Mouse (Mus musculus) embryonic fibroblast, embryonic 13.5 days (primary cell): Measurements from ENCODE around the gene Polr2l. TPM values are rescaled to one million over a fixed set of nuclear protein-coding genes. Genes with fewer than 3 reads are reported as not detected.
"Not testable (repeated sequence)": the region's sequence is repeated elsewhere in the genome, so short reads cannot be mapped to it uniquely, and the experiment has no call there.

Experiments
- H3K27ac ChIP-seq: 2 replicates; pipeline ENCODE4 v1.5.1; 2012; ENCODE audit warnings: low read length, control low read depth, inconsistent platforms; ENCODE audit not compliant: insufficient read depth
- H3K4me1 ChIP-seq: 2 replicates; pipeline ENCODE4 v1.6.1; 2011; ENCODE audit warnings: low read length; ENCODE audit not compliant: control insufficient read depth, insufficient read depth
- H3K4me3 ChIP-seq: 2 replicates; pipeline ENCODE4 v1.5.1; 2011; ENCODE audit warnings: mild to moderate bottlenecking, control low read depth, low read length; ENCODE audit not compliant: insufficient read depth
- CTCF ChIP-seq: IDR thresholded peaks from 2 replicates; pipeline ENCODE4 v1.5.1; 2011; ENCODE audit warnings: mild to moderate bottlenecking, control low read depth, low read length, moderate library complexity, borderline replicate concordance; ENCODE audit not compliant: insufficient read depth
- POLR2A ChIP-seq: IDR thresholded peaks from 2 replicates; pipeline ENCODE4 v1.6.1; 2011; ENCODE audit warnings: low read depth, mild to moderate bottlenecking, control low read depth, low read length, moderate library complexity
- polyA plus RNA-seq: library from polyadenylated mRNA; stranded (reverse); fragments of >200 nt; gene quantifications from 2 replicates; pipeline ENCODE4 v1.2.4, GENCODE M21; 2011; ENCODE audit warnings: low read depth; ENCODE audit not compliant: missing spikeins, insufficient read length

The Polr2l gene
- polyA plus RNA-seq, 1 experiment, result 13.1 TPM

DNA sequence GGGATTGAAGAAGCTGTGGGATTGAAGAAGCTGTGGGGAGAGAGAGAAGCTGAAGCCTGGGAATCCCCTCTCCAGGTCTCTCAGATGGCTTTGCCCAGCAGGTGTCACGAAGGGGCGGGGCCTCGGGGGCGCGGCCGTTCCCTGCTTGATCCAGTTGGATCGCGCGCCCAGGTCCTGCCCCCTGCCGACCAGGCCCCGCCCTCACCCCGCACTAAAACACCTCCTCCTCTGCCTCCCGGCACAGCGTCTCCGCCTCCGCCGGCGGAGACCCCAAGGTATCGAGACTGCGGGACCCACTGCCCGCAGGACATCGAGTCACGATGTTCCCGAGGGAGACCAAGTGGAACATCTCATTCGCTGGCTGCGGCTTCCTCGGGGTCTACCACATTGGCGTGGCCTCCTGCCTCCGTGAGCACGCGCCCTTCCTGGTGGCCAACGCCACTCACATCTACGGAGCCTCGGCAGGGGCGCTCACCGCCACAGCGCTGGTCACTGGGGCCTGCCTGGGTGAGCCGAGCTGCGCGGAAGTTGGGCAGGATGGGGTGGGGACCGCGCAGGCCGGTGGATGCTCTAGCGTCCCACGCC lies 19.9 kb downstream of the Polr2l start, which contains the start of gene Pnpla2:
Gene Pnpla2, plus strand, starts transcription at position 232 of the 585 bp plus-strand sequence.
- H3K4me1 ChIP-seq, result 0 out of 2 replicates have a peak, but pooled peaks cover 3% of the 10 kb centered on the region

DNA sequence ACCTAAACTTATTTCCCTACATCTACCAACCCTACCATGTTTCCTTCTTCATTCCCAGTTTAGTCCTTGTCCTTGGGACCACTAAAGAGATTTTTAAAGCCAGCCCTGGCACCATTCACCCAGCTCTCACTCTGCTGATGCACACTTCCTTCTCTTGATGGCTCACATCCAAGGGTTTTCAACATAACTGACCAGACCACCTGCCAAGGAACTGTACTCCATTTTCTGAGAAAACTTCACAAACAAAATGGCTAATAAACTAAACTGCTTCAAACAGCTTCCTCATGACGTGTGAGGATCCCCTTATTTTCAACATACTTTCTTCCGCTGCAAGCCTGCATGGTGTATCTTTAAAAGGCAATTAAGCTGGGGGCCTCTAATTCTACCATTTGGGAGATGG lies 21.3 kb downstream of the Polr2l start:
- peaks cover 8% of the 10 kb centered on the region for H3K4me1 ChIP-seq
- H3K4me3 ChIP-seq, result no peak overlapping the region
- no peak overlapping the region for H3K27ac ChIP-seq
- TF ChIP-seq POLR2A (no peak), CTCF (no peak)

More for the DNA sequence above, 19.9 kb downstream of the Polr2l start, which contains the start of gene Pnpla2:
- Histone ChIP-seq H3K27ac (no peak within 1 kb of the TSS), H3K4me3 (peak within 1 kb of the TSS; percentile 81)
- TF ChIP-seq CTCF, result no peak
- TF ChIP-seq POLR2A, result peak; percentile 94

DNA sequence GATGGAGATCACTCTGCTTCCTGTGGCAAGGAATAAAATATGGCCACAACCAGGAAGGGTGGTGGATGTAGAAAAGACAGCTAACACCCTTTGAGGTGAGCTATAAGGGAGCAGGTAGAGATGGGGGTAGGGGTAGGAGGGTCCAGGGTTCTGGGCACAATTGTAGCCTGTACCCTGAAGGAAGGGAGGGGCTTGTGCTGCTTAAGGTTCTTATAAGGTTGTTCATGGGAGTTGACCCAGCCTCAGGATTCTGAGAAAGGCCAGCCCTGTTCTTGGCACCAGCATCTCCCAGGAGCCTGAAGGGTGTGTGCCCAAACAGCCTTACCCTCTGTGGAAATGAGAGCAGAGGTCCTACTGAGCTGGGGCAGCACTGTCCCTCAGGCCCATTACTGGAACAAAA lies 23.0 kb downstream of the Polr2l start:
- TF ChIP-seq POLR2A (no peak), CTCF (no peak)
- no peak overlapping the region for H3K27ac ChIP-seq
- H3K4me1 ChIP-seq, result peaks cover 8% of the 10 kb centered on the region
- H3K4me3 ChIP-seq, result no peak overlapping the region

DNA sequence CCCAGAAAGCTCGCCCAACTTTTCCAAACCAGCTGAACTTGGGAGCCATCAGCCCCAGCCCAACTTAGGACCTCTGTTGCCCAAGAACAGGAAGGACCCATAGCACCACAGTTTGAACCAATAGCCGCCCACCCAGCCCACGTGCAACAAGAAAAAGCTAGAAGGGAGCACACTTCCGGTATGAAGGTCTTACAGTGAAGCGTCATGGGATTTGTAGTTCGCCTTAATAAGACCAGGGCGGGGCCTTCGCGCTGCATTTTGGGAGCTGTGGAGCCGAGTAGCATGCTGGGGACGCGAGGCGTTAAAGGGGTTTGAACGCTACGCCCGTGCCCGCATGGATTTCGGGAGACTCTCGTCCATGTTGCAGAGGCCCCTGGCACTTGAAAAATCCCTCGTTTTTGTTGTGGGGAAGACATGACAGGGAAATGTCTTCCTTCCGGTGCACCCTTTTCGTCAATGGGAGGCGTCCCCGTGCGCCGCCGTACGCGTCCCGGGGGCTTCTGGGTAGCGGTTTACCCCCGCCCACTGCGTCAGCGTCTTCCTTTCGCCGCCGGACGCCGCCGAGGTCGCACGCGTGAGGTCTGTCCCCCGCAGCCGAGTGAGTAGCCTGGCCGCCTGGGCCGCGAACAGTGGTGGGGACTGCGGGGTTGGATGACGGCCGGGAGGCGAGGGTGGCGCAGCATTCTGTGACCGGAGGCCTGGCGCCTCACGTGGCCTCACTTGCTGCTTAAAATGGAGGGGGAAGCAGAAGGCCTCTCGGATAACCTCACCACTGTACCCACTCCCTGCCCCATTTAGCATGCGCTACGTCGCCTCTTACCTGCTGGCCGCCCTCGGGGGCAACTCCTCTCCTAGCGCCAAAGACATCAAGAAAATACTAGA lies 27.6 kb downstream of the Polr2l start, which contains the start of gene Rplp2:
Gene Rplp2, plus strand, starts transcription at position 261 of the 882 bp plus-strand sequence.
- H3K27ac ChIP-seq, result peak within 1 kb of the TSS; percentile 77
- TF ChIP-seq CTCF (no peak), POLR2A (peak; percentile 93)
- peaks cover 5% of the 10 kb centered on the region for H3K4me1 ChIP-seq
- peak within 1 kb of the TSS; percentile 98 for H3K4me3 ChIP-seq

DNA sequence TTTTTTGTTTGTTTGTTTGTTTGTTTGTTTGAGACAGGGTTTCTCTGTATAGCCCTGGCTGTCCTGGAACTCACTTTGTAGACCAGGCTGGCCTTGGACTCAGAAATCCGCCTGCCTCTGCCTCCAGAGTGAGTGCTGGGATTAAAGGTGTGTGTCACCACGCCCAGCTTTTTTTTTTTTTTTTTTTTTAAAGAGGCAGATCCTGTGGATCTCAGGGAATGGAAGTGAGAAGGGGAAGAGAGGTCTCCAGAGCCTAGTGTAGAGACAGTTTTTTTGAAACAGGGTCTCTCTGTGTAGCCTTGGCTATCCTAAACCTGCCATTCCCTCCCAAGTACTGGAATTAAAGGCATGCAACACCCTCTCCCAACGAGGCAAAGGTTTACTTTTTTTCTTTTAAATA lies 28.6 kb downstream of the Polr2l start:
- not testable (repeated sequence) for H3K4me3 ChIP-seq, H3K27ac ChIP-seq, H3K4me1 ChIP-seq

DNA sequence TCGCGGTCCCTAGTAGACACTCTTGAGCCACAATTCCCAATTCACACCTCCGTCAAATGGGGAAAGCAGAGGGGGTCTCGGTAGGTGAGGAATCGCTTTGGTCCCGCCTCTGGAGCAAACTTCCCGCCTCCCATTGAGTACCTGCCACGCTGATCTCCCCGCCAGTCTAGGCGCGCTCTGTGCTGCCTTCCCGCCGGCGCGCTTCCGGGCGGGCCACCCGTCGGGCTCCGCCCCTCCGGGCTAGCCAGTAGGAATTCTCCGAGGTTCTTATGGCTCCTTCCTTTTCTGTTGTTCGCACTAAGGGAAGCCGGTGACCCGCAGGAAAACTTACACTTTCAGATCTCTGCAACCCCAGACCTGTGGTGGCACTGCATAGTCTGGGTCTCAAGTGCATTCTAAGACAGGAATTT lies 31.1 kb downstream of the Polr2l start, which contains the start of gene Pidd1:
Gene Pidd1, minus strand, starts transcription at position 198 of the 410 bp plus-strand sequence.
- H3K4me1 ChIP-seq, result peaks cover 5% of the 10 kb centered on the region
- peak; percentile 67 for TF ChIP-seq POLR2A
- TF ChIP-seq CTCF, result no peak
- H3K27ac ChIP-seq, result peak within 1 kb of the TSS; percentile 3; the same call in 1 of the 2 replicates
- peak within 1 kb of the TSS; percentile 63 for H3K4me3 ChIP-seq

DNA sequence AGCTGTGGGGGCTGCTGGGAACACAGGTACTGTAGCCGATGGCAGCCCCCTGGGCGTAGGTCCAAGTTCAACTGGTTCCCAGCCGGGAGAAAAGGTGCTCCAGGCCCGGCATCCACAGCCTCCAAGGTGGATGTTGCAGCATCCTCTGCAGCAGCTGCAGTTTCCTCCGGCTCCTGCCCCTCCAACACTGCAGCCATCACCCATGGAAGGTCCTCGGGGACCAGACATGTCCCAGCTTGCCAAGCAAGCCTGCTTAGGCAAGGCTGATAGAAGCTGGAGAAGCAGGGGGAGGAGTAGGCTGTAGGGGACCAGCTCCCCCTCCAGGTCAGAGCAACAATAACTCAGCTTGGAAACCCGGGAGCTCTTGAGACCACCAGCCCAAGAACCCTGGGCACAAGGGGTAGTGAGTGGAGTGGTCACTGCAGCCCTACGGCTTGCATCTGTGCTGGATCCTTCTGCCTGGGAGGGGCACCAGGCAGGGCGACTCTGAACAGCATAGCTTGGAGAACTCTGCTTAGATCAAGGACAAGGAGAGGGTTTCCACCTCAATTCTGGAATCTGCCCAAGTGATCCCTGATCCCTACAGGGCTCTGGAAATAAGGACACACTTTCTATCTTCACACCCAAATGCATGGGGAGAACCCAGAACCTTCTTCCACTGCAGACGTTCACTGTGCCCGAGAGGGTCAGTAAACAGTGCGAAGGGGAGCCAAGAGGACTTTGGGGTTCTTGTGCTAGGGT lies 31.7 kb downstream of the Polr2l start:
- H3K27ac ChIP-seq, result peak overlapping the region; percentile 3; the same call in 1 of the 2 replicates
- TF ChIP-seq POLR2A (peak; percentile 80), CTCF (peak; percentile 39; the same call in 1 of the 2 replicates)

DNA sequence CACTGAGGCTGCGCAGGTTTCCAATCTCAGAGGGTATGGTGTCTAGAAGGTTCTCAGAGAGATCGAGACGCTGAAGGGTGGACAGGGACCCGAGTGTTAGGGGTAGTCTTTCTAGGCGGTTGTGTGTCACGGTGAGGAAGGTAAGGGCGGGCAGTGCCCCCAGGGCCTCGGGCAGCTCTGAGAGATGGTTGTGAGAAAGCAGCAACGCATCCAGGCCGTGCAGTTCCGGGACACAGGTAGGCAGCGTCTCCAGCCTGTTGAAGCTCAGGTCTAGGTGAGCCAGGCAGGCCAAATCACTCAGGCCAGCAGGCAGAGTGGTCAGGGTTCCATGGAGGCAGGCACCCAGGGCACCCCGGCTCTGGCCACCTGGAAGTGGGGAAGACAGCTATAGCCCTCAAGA lies 32.7 kb downstream of the Polr2l start:
- H3K27ac ChIP-seq, result no peak overlapping the region
- H3K4me3 ChIP-seq, result peak overlapping the region; percentile 63
- peaks cover 3% of the 10 kb centered on the region; the same call in 1 of the 2 replicates for H3K4me1 ChIP-seq
- TF ChIP-seq CTCF (no peak), POLR2A (no peak)

More for the DNA sequence above, 31.7 kb downstream of the Polr2l start:
- H3K4me1 ChIP-seq, result peaks cover 3% of the 10 kb centered on the region; the same call in 1 of the 2 replicates
- peak overlapping the region; percentile 63 for H3K4me3 ChIP-seq

DNA sequence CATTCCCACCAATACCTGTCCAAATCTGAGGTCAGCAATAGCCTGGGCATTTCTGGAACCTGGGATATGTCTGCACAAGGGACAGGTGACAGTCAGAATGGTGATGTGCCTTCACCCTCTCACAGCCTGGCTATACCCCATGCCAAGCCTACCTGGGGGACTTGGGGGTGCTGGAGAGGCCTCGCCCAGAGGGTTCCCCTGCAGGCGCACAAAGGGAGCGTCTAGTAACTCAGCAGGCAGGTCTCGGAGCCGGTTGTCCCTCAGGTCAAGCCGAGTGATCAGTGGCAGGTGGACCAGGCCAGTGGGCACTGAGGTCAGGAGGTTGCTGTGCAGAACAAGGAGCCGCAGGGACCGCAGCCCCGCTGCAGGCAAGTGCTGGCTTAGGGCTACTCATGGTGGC lies 33.5 kb downstream of the Polr2l start:
- Histone ChIP-seq H3K4me3 (peak overlapping the region; percentile 63), H3K27ac (no peak overlapping the region), H3K4me1 (peaks cover 3% of the 10 kb centered on the region; the same call in 1 of the 2 replicates)
- TF ChIP-seq POLR2A (no peak), CTCF (no peak)
